Mouse (Mus musculus): ENCODE data around the gene Samd1. TPM values are rescaled to one million over a fixed set of nuclear protein-coding genes. Genes with fewer than 3 reads are reported as not detected.

Samd1 gene
- polyA plus RNA-seq, 1 experiment: 37.5 TPM

GRCm38 (mm10) chr8:84019738-84020137, 22.3 kb downstream of the Samd1 start:
- Histone ChIP-seq H3K36me3 (ENCODE audit: control insufficient read depth) (no peaks in the 10 kb centered on the region), H3K27me3 (ENCODE audit: control insufficient read depth) (peaks cover 42% of the 10 kb centered on the region), H3K9me3 (ENCODE audit: control insufficient read depth, low read length) (peaks cover 4% of the 10 kb centered on the region; the same call in 1 of the 2 replicates), H3K4me1 (ENCODE audit: control insufficient read depth) (no peaks in the 10 kb centered on the region), H3K4me3 (replicated peaks) (no peak overlapping the region)
- no peak for TF ChIP-seq TAL1 (IDR thresholded peaks at IDR 0.05; ENCODE audit: low read length)
- TF ChIP-seq GATA1 (IDR thresholded peaks at IDR 0.05; ENCODE audit: low read length): no peak

GRCm38 (mm10) chr8:84021096-84021495, 23.6 kb downstream of the Samd1 start, which contains the start of gene Palm3:
TSS of gene Palm3 (plus strand) at chr8:84021471.
- TF ChIP-seq GATA1 (IDR thresholded peaks at IDR 0.05; ENCODE audit: low read length): no peak
- no peak for TF ChIP-seq TAL1 (IDR thresholded peaks at IDR 0.05; ENCODE audit: low read length)
- H3K27me3 ChIP-seq (ENCODE audit: control insufficient read depth): peaks cover 53% of the 10 kb centered on the region
- 0 out of 2 replicates have a peak, but pooled peaks cover under 1% of the 10 kb centered on the region for H3K9me3 ChIP-seq (ENCODE audit: control insufficient read depth, low read length)
- H3K4me1 ChIP-seq (ENCODE audit: control insufficient read depth): peaks cover 5% of the 10 kb centered on the region
- no peaks in the 10 kb centered on the region for H3K36me3 ChIP-seq (ENCODE audit: control insufficient read depth)
- no peak within 1 kb of the TSS for H3K4me3 ChIP-seq (replicated peaks)

GRCm38 (mm10) chr8:84021569-84021968, 24.1 kb downstream of the Samd1 start:
- Histone ChIP-seq H3K27me3 (ENCODE audit: control insufficient read depth) (peaks cover 58% of the 10 kb centered on the region), H3K9me3 (ENCODE audit: control insufficient read depth, low read length) (no peaks in the 10 kb centered on the region)
- TF ChIP-seq TAL1 (IDR thresholded peaks at IDR 0.05; ENCODE audit: low read length) (no peak), GATA1 (IDR thresholded peaks at IDR 0.05; ENCODE audit: low read length) (no peak)

GRCm38 (mm10) chr8:84023085-84023484, 25.6 kb downstream of the Samd1 start:
- Histone ChIP-seq H3K4me3 (replicated peaks) (no peak overlapping the region), H3K4me1 (ENCODE audit: control insufficient read depth) (peaks cover 9% of the 10 kb centered on the region), H3K27me3 (ENCODE audit: control insufficient read depth) (peaks cover 73% of the 10 kb centered on the region), H3K9me3 (ENCODE audit: control insufficient read depth, low read length) (no peaks in the 10 kb centered on the region), H3K36me3 (ENCODE audit: control insufficient read depth) (no peaks in the 10 kb centered on the region)
- no peak for TF ChIP-seq GATA1 (IDR thresholded peaks at IDR 0.05; ENCODE audit: low read length)
- no peak for TF ChIP-seq TAL1 (IDR thresholded peaks at IDR 0.05; ENCODE audit: low read length)

More at GRCm38 (mm10) chr8:84021569-84021968, 24.1 kb downstream of the Samd1 start:
- peaks cover 9% of the 10 kb centered on the region for H3K4me1 ChIP-seq (ENCODE audit: control insufficient read depth)
- no peak overlapping the region for H3K4me3 ChIP-seq (replicated peaks)
- H3K36me3 ChIP-seq (ENCODE audit: control insufficient read depth): no peaks in the 10 kb centered on the region

GRCm38 (mm10) chr8:84023631-84024030, 26.2 kb downstream of the Samd1 start:
- no peak for TF ChIP-seq TAL1 (IDR thresholded peaks at IDR 0.05; ENCODE audit: low read length)
- no peak for TF ChIP-seq GATA1 (IDR thresholded peaks at IDR 0.05; ENCODE audit: low read length)
- Histone ChIP-seq H3K4me3 (replicated peaks) (no peak overlapping the region), H3K9me3 (ENCODE audit: control insufficient read depth, low read length) (no peaks in the 10 kb centered on the region), H3K4me1 (ENCODE audit: control insufficient read depth) (peaks cover 9% of the 10 kb centered on the region), H3K27me3 (ENCODE audit: control insufficient read depth) (peaks cover 79% of the 10 kb centered on the region), H3K36me3 (ENCODE audit: control insufficient read depth) (no peaks in the 10 kb centered on the region)

- TF ChIP-seq TAL1 (IDR thresholded peaks at IDR 0.05; ENCODE audit: low read length) (no peak), GATA1 (IDR thresholded peaks at IDR 0.05; ENCODE audit: low read length) (no peak)
- Histone ChIP-seq H3K9me3 (ENCODE audit: control insufficient read depth, low read length) (no peaks in the 10 kb centered on the region), H3K27me3 (ENCODE audit: control insufficient read depth) (peaks cover 81% of the 10 kb centered on the region), H3K4me1 (ENCODE audit: control insufficient read depth) (peaks cover 9% of the 10 kb centered on the region), H3K4me3 (replicated peaks) (no peak overlapping the region), H3K36me3 (ENCODE audit: control insufficient read depth) (no peaks in the 10 kb centered on the region)
Observed at GRCm38 (mm10) chr8:84024171-84024570, 26.7 kb downstream of the Samd1 start.

- no peaks in the 10 kb centered on the region for H3K9me3 ChIP-seq (ENCODE audit: control insufficient read depth, low read length)
- H3K4me1 ChIP-seq (ENCODE audit: control insufficient read depth): peaks cover 9% of the 10 kb centered on the region
- H3K36me3 ChIP-seq (ENCODE audit: control insufficient read depth): no peaks in the 10 kb centered on the region
- H3K4me3 ChIP-seq (replicated peaks): no peak overlapping the region
- H3K27me3 ChIP-seq (ENCODE audit: control insufficient read depth): peaks cover 76% of the 10 kb centered on the region
- no peak for TF ChIP-seq GATA1 (IDR thresholded peaks at IDR 0.05; ENCODE audit: low read length)
- no peak for TF ChIP-seq TAL1 (IDR thresholded peaks at IDR 0.05; ENCODE audit: low read length)
Observed at GRCm38 (mm10) chr8:84025863-84026262, 28.4 kb downstream of the Samd1 start.

- Histone ChIP-seq H3K4me1 (ENCODE audit: control insufficient read depth) (peaks cover 9% of the 10 kb centered on the region), H3K27me3 (ENCODE audit: control insufficient read depth) (peaks cover 60% of the 10 kb centered on the region), H3K9me3 (ENCODE audit: control insufficient read depth, low read length) (no peaks in the 10 kb centered on the region), H3K4me3 (replicated peaks) (no peak overlapping the region), H3K36me3 (ENCODE audit: control insufficient read depth) (no peaks in the 10 kb centered on the region)
- TF ChIP-seq GATA1 (IDR thresholded peaks at IDR 0.05; ENCODE audit: low read length): no peak
- TF ChIP-seq TAL1 (IDR thresholded peaks at IDR 0.05; ENCODE audit: low read length): no peak
Observed at GRCm38 (mm10) chr8:84027449-84027848, 30.0 kb downstream of the Samd1 start.

GRCm38 (mm10) chr8:84029272-84029671, 31.8 kb downstream of the Samd1 start:
- Histone ChIP-seq H3K27me3 (ENCODE audit: control insufficient read depth) (peaks cover 45% of the 10 kb centered on the region), H3K36me3 (ENCODE audit: control insufficient read depth) (no peaks in the 10 kb centered on the region)
- TF ChIP-seq GATA1 (IDR thresholded peaks at IDR 0.05; ENCODE audit: low read length) (no peak), TAL1 (IDR thresholded peaks at IDR 0.05; ENCODE audit: low read length) (no peak)

GRCm38 (mm10) chr8:84032777-84033176, 35.3 kb downstream of the Samd1 start:
- H3K4me1 ChIP-seq (ENCODE audit: control insufficient read depth): no peaks in the 10 kb centered on the region
- H3K4me3 ChIP-seq (replicated peaks): no peak overlapping the region
- H3K36me3 ChIP-seq (ENCODE audit: control insufficient read depth): no peaks in the 10 kb centered on the region
- peaks cover 12% of the 10 kb centered on the region for H3K27me3 ChIP-seq (ENCODE audit: control insufficient read depth)
- TF ChIP-seq TAL1 (IDR thresholded peaks at IDR 0.05; ENCODE audit: low read length) (no peak), GATA1 (IDR thresholded peaks at IDR 0.05; ENCODE audit: low read length) (no peak)
- no peaks in the 10 kb centered on the region for H3K9me3 ChIP-seq (ENCODE audit: control insufficient read depth, low read length)

More at GRCm38 (mm10) chr8:84029272-84029671, 31.8 kb downstream of the Samd1 start:
- Histone ChIP-seq H3K9me3 (ENCODE audit: control insufficient read depth, low read length) (no peaks in the 10 kb centered on the region), H3K4me1 (ENCODE audit: control insufficient read depth) (peaks cover 9% of the 10 kb centered on the region), H3K4me3 (replicated peaks) (no peak overlapping the region)
